Mouse (Mus musculus) kidney, adult 2 months (tissue): Measurements from ENCODE around the gene Cct8l1.

Experiments used
- CTCF ChIP-seq: fragments of 200-500 bp; conservative IDR thresholded peaks from 2 replicates; pipeline ENCODE4 v1.5.1; 2011; ENCODE audit warnings: low read depth, mild to moderate bottlenecking, control low read depth, low read length, moderate library complexity, mixed read lengths; ENCODE audit not compliant: insufficient read depth, insufficient read length
- POLR2A ChIP-seq: fragments of 200-500 bp; IDR thresholded peaks from one replicate; pipeline ENCODE4 v1.6.1; 2011; ENCODE audit warnings: low read depth, low read length, control low read depth

DNA sequence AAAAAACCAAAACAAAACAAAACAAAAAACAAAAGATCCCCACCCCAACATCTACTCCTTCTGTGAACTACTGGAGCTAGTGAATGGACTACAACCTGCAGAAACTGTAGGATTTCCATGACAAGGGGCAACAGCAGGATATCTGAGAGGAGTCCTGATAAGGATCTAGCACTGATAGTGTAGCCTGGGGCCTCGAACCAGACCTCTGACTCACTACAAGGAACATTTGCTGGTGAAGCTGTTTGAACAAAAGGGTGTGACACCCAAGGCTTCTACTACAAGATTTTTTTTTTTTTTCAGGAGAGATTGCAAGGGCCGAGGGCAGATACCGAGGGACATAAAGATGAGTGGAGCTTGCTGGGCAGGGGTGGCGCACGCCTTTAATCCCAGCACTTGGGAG lies 17.4 kb downstream of the Cct8l1 start:
- TF ChIP-seq CTCF (no peak), POLR2A (no peak)
